Mouse (Mus musculus): ENCODE results near the gene Paqr8. TPM values are rescaled to one million over a fixed set of nuclear protein-coding genes. Genes with fewer than 3 reads are reported as not detected.

Paqr8 gene
- polyA plus RNA-seq, 1 experiment: 112 TPM

- Histone ChIP-seq H3K27ac (ENCODE audit: insufficient read depth, low read length) (no peak overlapping the region), H3K4me1 (ENCODE audit: control insufficient read depth, insufficient read depth, low read length) (no peaks in the 10 kb centered on the region), H3K27me3 (ENCODE audit: control insufficient read depth, insufficient read depth, low read length) (no peaks in the 10 kb centered on the region), H3K4me3 (replicated peaks; ENCODE audit: insufficient read depth, low read depth, low read length) (no peak overlapping the region)
- DNase-seq: peak in 1 of 2 experiments; percentile 0
- WGBS: 98% methylated on average over 2 of the region's 2 CpGs
- no peak for TF ChIP-seq CTCF (IDR thresholded peaks at IDR 0.05; ENCODE audit: borderline replicate concordance, insufficient read depth, low read depth, low read length)
- no peak for TF ChIP-seq POLR2A (IDR thresholded peaks at IDR 0.05; ENCODE audit: borderline replicate concordance, insufficient read depth, low read length)
These were observed 52.6 kb downstream of the Paqr8 start for GRCm38 (mm10) chr1:20943016-20943415.

DNA sequence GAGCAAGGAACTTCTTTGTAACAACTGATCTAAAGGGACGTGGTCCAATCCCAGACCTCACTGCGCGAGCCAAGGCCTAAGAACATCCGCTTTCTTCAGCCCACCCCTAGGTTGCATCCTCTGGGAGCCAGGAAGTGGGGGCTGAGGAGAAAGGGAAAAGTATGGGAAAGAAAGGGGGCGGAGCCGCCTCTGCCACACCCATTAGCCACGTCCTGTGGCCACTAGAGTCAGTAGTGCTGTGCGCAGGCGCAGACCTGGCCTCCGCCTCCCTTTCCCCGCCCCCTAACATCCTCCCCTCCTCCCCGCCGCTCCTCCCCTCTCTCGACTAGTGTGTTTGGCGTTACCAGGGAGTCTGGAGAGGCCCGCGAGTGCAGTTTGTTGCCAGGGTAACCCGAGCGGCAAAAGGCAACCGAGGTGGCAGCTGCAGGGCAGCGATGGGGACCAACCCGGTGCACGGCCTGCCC is 60.9 kb downstream of the Paqr8 start, which contains the start of gene Efhc1:
Gene Efhc1, plus strand, starts transcription at position 327 of the 464 bp plus-strand sequence.
- TF ChIP-seq POLR2A (IDR thresholded peaks at IDR 0.05; ENCODE audit: borderline replicate concordance, insufficient read depth, low read length) (peak; percentile 35; the same call in 1 of the 2 replicates), CTCF (IDR thresholded peaks at IDR 0.05; ENCODE audit: borderline replicate concordance, insufficient read depth, low read depth, low read length) (no peak)
- H3K4me1 ChIP-seq (ENCODE audit: control insufficient read depth, insufficient read depth, low read length): 0 out of 2 replicates have a peak, but pooled peaks cover 3% of the 10 kb centered on the region
- under 1% methylated on average over 22 of the region's 23 CpGs for WGBS
- DNase-seq: peak; percentile 89 to 91
- H3K27ac ChIP-seq (ENCODE audit: insufficient read depth, low read length): no peak within 1 kb of the TSS; the same call in 1 of the 2 replicates
- H3K4me3 ChIP-seq (replicated peaks; ENCODE audit: insufficient read depth, low read depth, low read length): peak within 1 kb of the TSS; percentile 60
- H3K27me3 ChIP-seq (ENCODE audit: control insufficient read depth, insufficient read depth, low read length): no peaks in the 10 kb centered on the region

- Histone ChIP-seq H3K27me3 (ENCODE audit: control insufficient read depth, insufficient read depth, low read length) (no peaks in the 10 kb centered on the region), H3K27ac (ENCODE audit: insufficient read depth, low read length) (no peak overlapping the region; the same call in 1 of the 2 replicates), H3K4me1 (ENCODE audit: control insufficient read depth, insufficient read depth, low read length) (0 out of 2 replicates have a peak, but pooled peaks cover 3% of the 10 kb centered on the region), H3K4me3 (replicated peaks; ENCODE audit: insufficient read depth, low read depth, low read length) (peak overlapping the region; percentile 60)
- TF ChIP-seq CTCF (IDR thresholded peaks at IDR 0.05; ENCODE audit: borderline replicate concordance, insufficient read depth, low read depth, low read length) (no peak), POLR2A (IDR thresholded peaks at IDR 0.05; ENCODE audit: borderline replicate concordance, insufficient read depth, low read length) (no peak)
- 6% methylated on average over 16 of the region's 16 CpGs for WGBS
- DNase-seq: no peak
These were observed 61.4 kb downstream of the Paqr8 start for GRCm38 (mm10) chr1:20951799-20952198.

- H3K27ac ChIP-seq (ENCODE audit: insufficient read depth, low read length): no peak overlapping the region
- no peak for TF ChIP-seq CTCF (IDR thresholded peaks at IDR 0.05; ENCODE audit: borderline replicate concordance, insufficient read depth, low read depth, low read length)
- no peaks in the 10 kb centered on the region for H3K27me3 ChIP-seq (ENCODE audit: control insufficient read depth, insufficient read depth, low read length)
- H3K4me3 ChIP-seq (replicated peaks; ENCODE audit: insufficient read depth, low read depth, low read length): no peak overlapping the region
- H3K4me1 ChIP-seq (ENCODE audit: control insufficient read depth, insufficient read depth, low read length): 0 out of 2 replicates have a peak, but pooled peaks cover 3% of the 10 kb centered on the region
- DNase-seq: no peak
- 85% methylated on average over 3 of the region's 3 CpGs for WGBS
These were observed 64.5 kb downstream of the Paqr8 start for GRCm38 (mm10) chr1:20954876-20955275.

- Histone ChIP-seq H3K4me3 (replicated peaks; ENCODE audit: insufficient read depth, low read depth, low read length) (no peak overlapping the region), H3K27me3 (ENCODE audit: control insufficient read depth, insufficient read depth, low read length) (no peaks in the 10 kb centered on the region), H3K27ac (ENCODE audit: insufficient read depth, low read length) (no peak overlapping the region), H3K4me1 (ENCODE audit: control insufficient read depth, insufficient read depth, low read length) (no peaks in the 10 kb centered on the region)
- TF ChIP-seq POLR2A (IDR thresholded peaks at IDR 0.05; ENCODE audit: borderline replicate concordance, insufficient read depth, low read length) (no peak), CTCF (IDR thresholded peaks at IDR 0.05; ENCODE audit: borderline replicate concordance, insufficient read depth, low read depth, low read length) (no peak)
- no peak for DNase-seq
- WGBS: 87% methylated on average over 2 of the region's 2 CpGs
These were observed 79.2 kb downstream of the Paqr8 start for GRCm38 (mm10) chr1:20969642-20970041.

- no peak for TF ChIP-seq POLR2A (IDR thresholded peaks at IDR 0.05; ENCODE audit: borderline replicate concordance, insufficient read depth, low read length)
- 92% methylated on average over 6 of the region's 6 CpGs for WGBS
These were observed 83.0 kb downstream of the Paqr8 start for GRCm38 (mm10) chr1:20973389-20973788.

GRCm38 (mm10) chr1:20974341-20975135 is 84.1 kb downstream of the Paqr8 start:
- 80% methylated on average over 9 of the region's 9 CpGs for WGBS
- no peak for DNase-seq
- no peaks in the 10 kb centered on the region for H3K27me3 ChIP-seq (ENCODE audit: control insufficient read depth, insufficient read depth, low read length)
- no peak for TF ChIP-seq CTCF (IDR thresholded peaks at IDR 0.05; ENCODE audit: borderline replicate concordance, insufficient read depth, low read depth, low read length)
- TF ChIP-seq POLR2A (IDR thresholded peaks at IDR 0.05; ENCODE audit: borderline replicate concordance, insufficient read depth, low read length): no peak
- H3K4me1 ChIP-seq (ENCODE audit: control insufficient read depth, insufficient read depth, low read length): no peaks in the 10 kb centered on the region
- H3K27ac ChIP-seq (ENCODE audit: insufficient read depth, low read length): no peak overlapping the region
- no peak overlapping the region for H3K4me3 ChIP-seq (replicated peaks; ENCODE audit: insufficient read depth, low read depth, low read length)

More at GRCm38 (mm10) chr1:20973389-20973788, 83.0 kb downstream of the Paqr8 start:
- no peak for DNase-seq
- Histone ChIP-seq H3K27ac (ENCODE audit: insufficient read depth, low read length) (no peak overlapping the region), H3K4me1 (ENCODE audit: control insufficient read depth, insufficient read depth, low read length) (no peaks in the 10 kb centered on the region), H3K4me3 (replicated peaks; ENCODE audit: insufficient read depth, low read depth, low read length) (no peak overlapping the region), H3K27me3 (ENCODE audit: control insufficient read depth, insufficient read depth, low read length) (no peaks in the 10 kb centered on the region)

DNA sequence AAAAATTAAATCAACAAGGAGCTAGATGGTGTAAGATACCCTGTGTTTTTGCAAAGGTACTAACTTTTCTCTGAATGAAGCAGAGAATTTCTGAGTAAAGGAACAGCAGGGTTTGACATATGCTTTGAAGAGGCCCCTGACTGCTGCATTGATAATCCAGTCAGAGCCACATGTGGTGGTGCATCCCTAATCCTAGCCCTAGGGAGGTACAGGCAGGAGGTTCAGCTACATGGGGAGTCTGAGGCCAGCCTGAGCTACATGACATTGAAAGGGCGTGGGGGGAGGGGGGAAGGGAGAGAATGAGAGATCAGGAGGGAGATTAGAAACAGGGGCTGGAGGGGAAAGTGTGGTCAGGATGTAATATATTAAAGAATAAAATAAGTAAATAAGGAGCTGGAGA is 90.1 kb downstream of the Paqr8 start:
- TF ChIP-seq POLR2A (IDR thresholded peaks at IDR 0.05; ENCODE audit: borderline replicate concordance, insufficient read depth, low read length) (no peak), CTCF (IDR thresholded peaks at IDR 0.05; ENCODE audit: borderline replicate concordance, insufficient read depth, low read depth, low read length) (no peak)
- no peak overlapping the region for H3K4me3 ChIP-seq (replicated peaks; ENCODE audit: insufficient read depth, low read depth, low read length)
- no peak for DNase-seq
- no peaks in the 10 kb centered on the region for H3K4me1 ChIP-seq (ENCODE audit: control insufficient read depth, insufficient read depth, low read length)
- WGBS: 35% methylated on average over 1 of the region's 1 CpGs
- H3K27me3 ChIP-seq (ENCODE audit: control insufficient read depth, insufficient read depth, low read length): no peaks in the 10 kb centered on the region
- H3K27ac ChIP-seq (ENCODE audit: insufficient read depth, low read length): no peak overlapping the region

All from cerebellum, adult 2 months (tissue).